Mouse (Mus musculus) layer of hippocampus, adult 18-20 months (tissue): ENCODE data around the gene Fyco1. TPM values are rescaled to one million over a fixed set of nuclear protein-coding genes. Genes with fewer than 3 reads are reported as not detected.
A peak's percentile ranks its signal among the peaks of the same experiment; 100 is the strongest.

Experiments used
- DNase-seq, 2 experiments: peaks; one replicate each; pipeline ENCODE4 v3.0.0; 2022; ENCODE audit warnings: low spot score in 2 of 2
- long read RNA-seq: library from polyadenylated mRNA; stranded (forward); transcript quantifications from one replicate; pipeline ENCODE4 v2.0.0, GENCODE M21; 2021
- total RNA-seq, 2 experiments: library from RNA; stranded (reverse); gene quantifications; 2 replicates each; pipeline ENCODE4 v1.2.3; 2021

The Fyco1 gene
- 10 to 100 TPM; 39.1 to 40.3 TPM for total RNA-seq
- long read RNA-seq, full-length matches to known transcripts = 6 of 20 reads
- long read RNA-seq, partial matches to known transcripts = 1 of 20 reads
- long read RNA-seq, other reads (novel, unspliced or antisense) = 13 of 20 reads

DNA sequence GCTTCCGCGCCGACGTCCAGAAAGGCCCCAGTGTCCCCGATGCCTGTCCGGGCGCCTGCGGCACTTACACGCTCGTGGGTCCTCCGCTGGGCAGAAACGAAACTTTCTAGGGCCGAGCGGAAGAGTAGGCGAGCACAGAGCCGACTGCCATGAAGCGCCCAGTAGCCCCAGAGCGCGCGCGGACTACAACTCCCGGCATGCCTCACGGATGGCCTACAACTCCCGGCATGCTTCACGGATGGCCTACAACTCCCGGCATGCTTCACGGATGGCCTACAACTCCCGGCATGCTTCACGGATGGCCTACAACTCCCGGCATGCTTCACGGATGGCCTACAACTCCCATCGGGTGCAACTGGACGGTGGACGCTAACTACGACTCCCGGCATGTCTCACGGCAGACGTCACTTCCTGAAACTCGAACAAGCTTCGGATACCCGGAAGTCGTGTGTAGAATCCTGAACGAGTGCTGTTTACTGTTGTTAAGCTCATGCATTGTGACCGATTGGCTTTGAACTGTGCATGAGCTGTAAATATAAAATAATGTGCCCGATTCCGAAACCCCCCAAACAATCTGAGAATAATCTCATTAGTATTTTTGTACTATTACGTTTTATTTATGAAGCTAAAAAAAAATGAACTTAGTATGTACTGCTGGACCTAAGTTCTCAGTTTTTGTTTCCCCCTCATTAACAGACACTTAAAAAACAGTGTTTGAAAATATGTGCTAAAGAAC lies at the start of gene Fyco1:
Fyco1 (minus strand) TSS at position 187 of the 736 bp plus-strand sequence.
- peak; percentile 97 to 99 for DNase-seq

GRCm38 (mm10) chr9:123872049-123872448 lies 20.4 kb upstream of the Fyco1 start:
- no peak for DNase-seq

DNA sequence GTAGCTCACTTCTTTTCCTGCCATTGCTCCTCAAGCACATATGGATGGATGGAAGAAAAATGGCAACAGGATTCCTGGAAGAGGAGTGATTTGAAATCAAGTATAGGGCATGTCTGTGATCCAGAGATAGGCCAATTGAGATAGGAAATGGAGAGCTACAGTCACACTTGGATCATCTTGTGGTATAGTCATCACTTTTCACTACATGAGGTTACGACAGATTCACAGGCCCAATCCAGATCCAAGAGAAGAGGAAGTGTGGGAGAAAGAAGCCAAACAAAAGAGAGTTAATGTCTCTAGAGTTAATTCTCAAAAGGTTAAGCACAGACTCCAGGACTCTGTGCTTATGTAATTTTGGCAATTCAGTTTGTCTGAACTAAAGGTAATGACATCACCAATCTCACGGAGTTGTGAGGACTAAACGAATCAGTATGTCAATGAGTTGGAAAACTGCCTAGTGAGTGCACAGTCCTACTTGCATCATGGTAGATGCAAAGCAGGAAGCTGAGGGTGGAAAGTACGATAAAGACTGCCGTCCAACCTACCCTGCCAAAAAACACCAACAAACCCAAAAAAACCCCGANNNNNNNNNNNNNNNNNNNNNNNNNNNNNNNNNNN lies 17.6 kb upstream of the Fyco1 start:
- DNase-seq = no peak

DNA sequence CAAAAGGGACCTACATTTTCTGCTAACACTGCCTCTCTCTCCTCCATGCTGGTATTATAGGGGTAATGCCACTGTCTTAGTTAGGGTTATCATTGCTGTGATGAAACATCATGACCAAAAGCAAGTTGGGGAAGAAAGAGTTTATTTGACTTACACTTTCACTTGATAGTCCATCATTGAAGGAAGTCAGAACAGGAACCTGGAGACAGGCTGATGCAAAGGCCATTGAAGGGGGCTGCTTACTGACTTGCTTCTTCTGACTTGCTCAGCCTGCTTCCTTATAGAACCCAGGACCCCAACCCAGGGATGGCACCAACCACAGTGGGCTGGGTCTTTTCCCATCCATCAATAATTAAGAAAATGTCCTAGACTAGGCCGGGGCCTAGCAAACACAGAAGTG lies 11.9 kb upstream of the Fyco1 start:
- no peak for DNase-seq

- DNase-seq = no peak
Measured at GRCm38 (mm10) chr9:123862895-123863616, 11.4 kb upstream of the Fyco1 start.

GRCm38 (mm10) chr9:123861929-123862328 lies 10.2 kb upstream of the Fyco1 start, which contains the start of gene Xcr1:
Gene Xcr1, minus strand, starts transcription at chr9:123862029.
- no peak for DNase-seq

GRCm38 (mm10) chr9:123856836-123857235 lies 5.1 kb upstream of the Fyco1 start:
- DNase-seq = no peak

DNA sequence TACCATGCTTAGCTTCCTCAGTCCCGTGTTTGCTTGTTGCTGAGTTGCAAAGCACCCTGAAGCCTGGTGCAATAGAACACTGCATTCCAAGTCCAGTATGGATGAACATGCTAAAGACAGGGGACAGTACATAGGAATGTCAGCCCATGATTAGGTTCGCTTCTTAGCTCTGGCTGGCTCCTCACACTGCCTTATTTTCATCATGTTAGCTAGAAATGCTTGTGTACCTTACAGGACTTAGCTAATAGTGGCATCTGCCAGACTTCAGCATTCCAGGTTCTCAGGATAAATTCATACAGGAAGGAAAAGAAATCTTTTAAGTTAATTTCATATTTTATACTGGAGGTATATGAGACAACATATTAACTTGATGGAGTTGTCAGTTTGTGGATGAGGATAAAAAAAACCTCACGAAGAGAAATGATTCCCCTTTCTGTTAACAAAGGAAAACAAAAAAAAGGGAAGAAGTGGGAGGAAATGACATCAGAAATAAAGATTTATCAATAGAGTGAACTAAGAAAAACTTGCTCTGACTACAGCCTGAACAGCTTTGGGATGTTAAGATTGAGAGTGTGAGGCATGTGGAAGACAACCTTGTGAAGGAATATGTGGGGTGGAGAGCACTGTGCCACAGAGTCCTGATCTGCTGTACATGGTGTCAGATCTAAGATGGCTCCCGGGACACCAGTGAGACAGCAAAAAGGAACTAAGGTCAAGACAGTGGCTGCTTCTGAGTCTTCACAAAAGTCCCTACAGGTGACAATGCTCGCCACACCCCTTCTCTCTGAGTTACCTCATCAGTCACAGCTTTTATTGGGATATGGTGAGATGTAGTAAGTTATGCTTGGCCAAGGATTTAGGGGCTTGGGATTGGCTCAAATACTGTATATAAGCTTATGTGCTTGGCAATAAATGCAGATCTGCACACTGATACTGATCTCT lies 1.0 kb upstream of the Fyco1 start:
- no peak for DNase-seq

GRCm38 (mm10) chr9:123851062-123851712 lies 512 bp downstream of the Fyco1 start:
- DNase-seq = peak in 1 of 2 experiments; percentile 33

GRCm38 (mm10) chr9:123850705-123851061 lies 1.0 kb downstream of the Fyco1 start:
- peak; percentile 11 to 42 for DNase-seq

- DNase-seq = no peak
Measured at GRCm38 (mm10) chr9:123849976-123850695, 1.6 kb downstream of the Fyco1 start.

GRCm38 (mm10) chr9:123846490-123846889 lies 5.2 kb downstream of the Fyco1 start:
- DNase-seq = no peak

GRCm38 (mm10) chr9:123845120-123845519 lies 6.6 kb downstream of the Fyco1 start:
- DNase-seq = no peak

- DNase-seq = no peak
Measured at GRCm38 (mm10) chr9:123844468-123844867, 7.2 kb downstream of the Fyco1 start.

- DNase-seq = no peak
Measured at GRCm38 (mm10) chr9:123840243-123840642, 11.5 kb downstream of the Fyco1 start.

DNA sequence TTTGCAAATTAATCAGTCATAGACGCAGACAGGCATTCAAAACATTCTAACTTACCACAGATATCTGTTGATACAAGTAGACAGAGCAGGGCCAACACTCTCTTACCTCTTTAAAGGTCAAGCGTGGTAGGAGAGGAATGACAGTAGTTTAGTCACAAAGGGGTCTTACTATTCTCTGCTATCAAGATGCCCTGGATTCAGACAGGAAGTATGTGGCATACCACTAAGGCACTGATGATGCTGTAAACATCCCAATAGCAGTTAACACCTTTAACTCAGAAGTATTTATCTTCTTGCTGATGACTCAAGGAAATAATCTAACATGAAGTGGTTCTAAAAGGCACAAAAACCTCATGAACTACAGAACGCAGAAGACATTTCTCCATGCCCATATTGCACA lies 15.8 kb downstream of the Fyco1 start:
- no peak for DNase-seq

DNA sequence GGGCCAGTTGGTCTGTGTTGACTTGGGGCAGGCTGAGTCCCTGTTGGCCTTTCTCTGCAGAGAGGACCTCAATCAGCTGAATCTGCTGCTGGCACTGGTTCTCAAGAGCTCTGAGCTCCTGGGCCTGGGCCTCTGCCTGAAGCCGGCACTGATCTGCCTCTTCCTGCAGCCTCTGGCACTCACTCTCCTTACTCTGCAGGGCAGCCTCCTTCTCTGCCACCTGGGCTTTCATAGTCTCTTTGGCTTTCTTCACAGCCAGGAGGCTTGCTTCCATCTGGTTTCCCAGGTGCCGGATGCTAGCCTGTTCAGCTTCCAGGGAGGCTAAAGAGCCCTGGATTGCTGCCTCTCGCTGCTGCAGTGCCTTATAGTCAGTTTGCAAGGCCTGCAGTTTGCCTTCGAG lies 22.8 kb downstream of the Fyco1 start:
- DNase-seq = peak in 1 of 2 experiments; percentile 24

- no peak for DNase-seq
Measured at GRCm38 (mm10) chr9:123826631-123827030, 25.1 kb downstream of the Fyco1 start.

DNA sequence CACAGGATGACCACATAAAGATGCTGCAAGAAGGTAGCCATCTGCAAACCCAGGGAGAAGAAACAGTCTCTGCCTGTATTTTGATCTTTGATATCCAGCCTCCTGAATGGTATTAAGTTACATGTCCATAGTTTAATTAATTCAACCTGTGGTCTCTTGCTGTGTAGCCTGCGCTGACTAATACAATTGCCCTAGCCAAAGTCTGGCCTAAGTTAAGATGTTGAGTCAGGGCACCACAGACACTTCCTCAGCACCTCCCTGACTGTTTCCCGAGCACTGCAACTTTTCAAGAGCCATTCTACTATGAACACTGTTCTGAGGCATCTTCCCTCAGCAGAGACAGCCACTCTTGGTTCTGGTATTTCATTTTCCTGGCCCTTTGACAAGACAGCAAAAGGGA lies 33.1 kb downstream of the Fyco1 start:
- no peak for DNase-seq

GRCm38 (mm10) chr9:123815996-123816395 lies 35.7 kb downstream of the Fyco1 start:
- DNase-seq = no peak
